ENCODE assay signal across 8 mouse cellular contexts in genomic region chr7:19319458-19319857, GRCm38 (mm10). TPM values are rescaled to one million over a fixed set of nuclear protein-coding genes. Genes with fewer than 3 reads are reported as not detected.
DNase-seq lines count a peak whose midpoint lies in the region; ATAC-seq and TF ChIP-seq lines count a peak whose summit lies in the region.

No protein-coding gene starts in this region.

- TF ChIP-seq CTCF in embryonic fibroblast, embryonic 13.5 days (IDR thresholded peaks at IDR 0.05; ENCODE audit: borderline replicate concordance, insufficient read depth, low read length): no peak

- no peak for TF ChIP-seq POLR2A in embryonic fibroblast, embryonic 13.5 days (IDR thresholded peaks at IDR 0.05; ENCODE audit: low read depth, low read length)

- peak overlapping the region; percentile 92 for H3K4me3 ChIP-seq in megakaryocyte, embryonic 14.5 days (replicated peaks)
- H3K4me3 ChIP-seq in embryonic fibroblast, embryonic 13.5 days (ENCODE audit: insufficient read depth, low read length): peak overlapping the region; percentile 32
- H3K4me3 ChIP-seq in limb, embryonic 10.5 days: peak overlapping the region; percentile 52
- peak overlapping the region; percentile 41 for H3K4me3 ChIP-seq in neural tube, embryonic 12.5 days

- no peak overlapping the region for H3K27ac ChIP-seq in embryonic fibroblast, embryonic 13.5 days (ENCODE audit: insufficient read depth, low read length)
- H3K27ac ChIP-seq in limb, embryonic 10.5 days: peak overlapping the region; percentile 65
- H3K27ac ChIP-seq in neural tube, embryonic 12.5 days: no peak overlapping the region

- ATAC-seq in megakaryocyte, adult 5-6 weeks (ENCODE audit: poor library complexity, severe bottlenecking): no peak
- peak; percentile 77 for ATAC-seq in neural tube, embryonic 12.5 days (ENCODE audit: low FRiP score, low read depth)
- ATAC-seq in cerebellum, adult (ENCODE audit: insufficient number of reproducible peaks, low FRiP score, low TSS enrichment): no peak

- H3K36me3 ChIP-seq in megakaryocyte, embryonic 14.5 days (replicated peaks; ENCODE audit: low read length): no peaks in the 10 kb centered on the region
- no peaks in the 10 kb centered on the region for H3K36me3 ChIP-seq in limb, embryonic 10.5 days
- H3K36me3 ChIP-seq in neural tube, embryonic 12.5 days: no peaks in the 10 kb centered on the region

- intact Hi-C loops in gastrocnemius, postnatal 14 days (cut with DNase I; ENCODE audit: low total_unique reads): no loop called here

- H3K9ac ChIP-seq in neural tube, embryonic 12.5 days: peak overlapping the region; percentile 57

- peaks cover 61% of the 10 kb centered on the region for H3K27me3 ChIP-seq in megakaryocyte, embryonic 14.5 days (replicated peaks)
- H3K27me3 ChIP-seq in limb, embryonic 10.5 days (ENCODE audit: low read depth, poor library complexity, severe bottlenecking): peaks cover 77% of the 10 kb centered on the region
- peaks cover 21% of the 10 kb centered on the region for H3K27me3 ChIP-seq in neural tube, embryonic 12.5 days (replicated peaks)

- DNase-seq in limb, embryonic 10.5 days (ENCODE audit: low spot score): peak; percentile 53
- DNase-seq in spleen, adult 12 weeks (ENCODE audit: low spot score): no peak
- DNase-seq in gastrocnemius, postnatal 14 days: no peak

- 19% methylated on average over 9 of the region's 9 CpGs for WGBS in limb, embryonic 10.5 days
- 24% methylated on average over 9 of the region's 9 CpGs for WGBS in neural tube, embryonic 12.5 days

- no peaks in the 10 kb centered on the region for H3K9me3 ChIP-seq in megakaryocyte, embryonic 14.5 days
- H3K9me3 ChIP-seq in limb, embryonic 10.5 days (replicated peaks): no peaks in the 10 kb centered on the region
- H3K9me3 ChIP-seq in neural tube, embryonic 12.5 days: no peaks in the 10 kb centered on the region

- peaks cover 81% of the 10 kb centered on the region for H3K4me1 ChIP-seq in megakaryocyte, embryonic 14.5 days
- peaks cover 10% of the 10 kb centered on the region for H3K4me1 ChIP-seq in embryonic fibroblast, embryonic 13.5 days (ENCODE audit: control insufficient read depth, insufficient read depth, low read length)
- H3K4me1 ChIP-seq in limb, embryonic 10.5 days: peaks cover 14% of the 10 kb centered on the region
- peaks cover 15% of the 10 kb centered on the region for H3K4me1 ChIP-seq in neural tube, embryonic 12.5 days

- H3K4me2 ChIP-seq in neural tube, embryonic 12.5 days (replicated peaks): peak overlapping the region; percentile 81

RNA-seq across cellular contexts. Expression of gene Fosb, which starts 9.6 kb away (rescaled TPM):
- polyA plus RNA-seq in megakaryocyte, embryonic 14.5 days (2012; ENCODE audit: insufficient read depth, low replicate concordance): 12.9 and 33.1 TPM in 2 replicates
- total RNA-seq in megakaryocyte, adult 5-6 weeks (2015): 24.0 and 25.4 TPM in 2 replicates
- 26.9 and 30.4 TPM in 2 replicates for total RNA-seq in megakaryocyte, adult 5-6 weeks (2017)
- polyA plus RNA-seq in embryonic fibroblast, embryonic 13.5 days (2011; ENCODE audit: insufficient read length, low read depth, missing spikeins): 2.1 and 2.7 TPM in 2 replicates
- 0.04 and 0.11 TPM in 2 replicates for polyA plus RNA-seq in limb, embryonic 10.5 days (2016; fragmentation: Nextera tagmentation; extraction: Ambion mirVana)
- 0.08 TPM in 1 of 2 replicates, not detected in the other for polyA plus RNA-seq in neural tube, embryonic 12.5 days (2016; fragmentation: Nextera tagmentation; extraction: Ambion mirVana)
- under 1 TPM; 0.69 to 0.90 TPM for total RNA-seq in gastrocnemius, postnatal 14 days (2021)

RNA-seq across cellular contexts. Expression of gene Ercc1, which starts 25.1 kb away (rescaled TPM):
- polyA plus RNA-seq in megakaryocyte, embryonic 14.5 days (2012; ENCODE audit: insufficient read depth, low replicate concordance): 36.5 and 52.2 TPM in 2 replicates
- total RNA-seq in megakaryocyte, adult 5-6 weeks (2015): 18.9 and 26.4 TPM in 2 replicates
- 17.5 and 21.4 TPM in 2 replicates for total RNA-seq in megakaryocyte, adult 5-6 weeks (2017)
- 44.9 and 52.2 TPM in 2 replicates for polyA plus RNA-seq in embryonic fibroblast, embryonic 13.5 days (2011; ENCODE audit: insufficient read length, low read depth, missing spikeins)
- polyA plus RNA-seq in limb, embryonic 10.5 days (2016; fragmentation: Nextera tagmentation; extraction: Ambion mirVana): 97.8 and 101 TPM in 2 replicates
- 103 and 104 TPM in 2 replicates for polyA plus RNA-seq in neural tube, embryonic 12.5 days (2016; fragmentation: Nextera tagmentation; extraction: Ambion mirVana)
- total RNA-seq in gastrocnemius, postnatal 14 days (2021): 10 to 100 TPM; 26.7 to 28.7 TPM

RNA-seq across cellular contexts. Expression of gene Rtn2, which starts 37.0 kb away (rescaled TPM):
- polyA plus RNA-seq in megakaryocyte, embryonic 14.5 days (2012; ENCODE audit: insufficient read depth, low replicate concordance): 6.1 and 8.4 TPM in 2 replicates
- total RNA-seq in megakaryocyte, adult 5-6 weeks (2015): 0.48 TPM in 1 of 2 replicates, not detected in the other
- not detected in 2 replicates for total RNA-seq in megakaryocyte, adult 5-6 weeks (2017)
- polyA plus RNA-seq in embryonic fibroblast, embryonic 13.5 days (2011; ENCODE audit: insufficient read length, low read depth, missing spikeins): 6.8 and 7.8 TPM in 2 replicates
- 5.5 and 5.6 TPM in 2 replicates for polyA plus RNA-seq in limb, embryonic 10.5 days (2016; fragmentation: Nextera tagmentation; extraction: Ambion mirVana)
- polyA plus RNA-seq in neural tube, embryonic 12.5 days (2016; fragmentation: Nextera tagmentation; extraction: Ambion mirVana): 91.1 and 99.1 TPM in 2 replicates
- 100 to 1,000 TPM; 800 to 833 TPM for total RNA-seq in gastrocnemius, postnatal 14 days (2021)

RNA-seq across cellular contexts. Expression of gene Ppm1n, which starts 39.6 kb away (rescaled TPM):
- not detected in 2 replicates for polyA plus RNA-seq in megakaryocyte, embryonic 14.5 days (2012; ENCODE audit: insufficient read depth, low replicate concordance)
- not detected in 2 replicates for total RNA-seq in megakaryocyte, adult 5-6 weeks (2015)
- total RNA-seq in megakaryocyte, adult 5-6 weeks (2017): not detected in 2 replicates
- polyA plus RNA-seq in embryonic fibroblast, embryonic 13.5 days (2011; ENCODE audit: insufficient read length, low read depth, missing spikeins): not detected in 2 replicates
- 0.16 and 0.39 TPM in 2 replicates for polyA plus RNA-seq in limb, embryonic 10.5 days (2016; fragmentation: Nextera tagmentation; extraction: Ambion mirVana)
- 0.20 TPM in 1 of 2 replicates, not detected in the other for polyA plus RNA-seq in neural tube, embryonic 12.5 days (2016; fragmentation: Nextera tagmentation; extraction: Ambion mirVana)
- total RNA-seq in gastrocnemius, postnatal 14 days (2021): not detected

RNA-seq across cellular contexts. Expression of gene Cd3eap, which starts 39.8 kb away (rescaled TPM):
- 13.3 and 50.4 TPM in 2 replicates for polyA plus RNA-seq in megakaryocyte, embryonic 14.5 days (2012; ENCODE audit: insufficient read depth, low replicate concordance)
- 3.4 TPM in 2 replicates for total RNA-seq in megakaryocyte, adult 5-6 weeks (2015)
- 9.0 and 11.5 TPM in 2 replicates for total RNA-seq in megakaryocyte, adult 5-6 weeks (2017)
- polyA plus RNA-seq in embryonic fibroblast, embryonic 13.5 days (2011; ENCODE audit: insufficient read length, low read depth, missing spikeins): 13.3 and 13.4 TPM in 2 replicates
- 28.3 and 31.4 TPM in 2 replicates for polyA plus RNA-seq in limb, embryonic 10.5 days (2016; fragmentation: Nextera tagmentation; extraction: Ambion mirVana)
- 18.2 and 19.8 TPM in 2 replicates for polyA plus RNA-seq in neural tube, embryonic 12.5 days (2016; fragmentation: Nextera tagmentation; extraction: Ambion mirVana)
- total RNA-seq in gastrocnemius, postnatal 14 days (2021): 1 to 10 TPM; 7.4 to 8.2 TPM

Comparison
In these comparisons a context has a peak if more than half of its experiments do, and no peak if none do; other contexts are left out.
1. H3K4me3 ChIP-seq: peak in every context shown above with its lines; median percentile 92 in megakaryocyte, embryonic 14.5 days; 52 in limb, embryonic 10.5 days; 41 in neural tube, embryonic 12.5 days; 32 in embryonic fibroblast, embryonic 13.5 days.